Mouse (Mus musculus) thymus, adult 2 months (tissue): Measurements from ENCODE around the gene 5730455P16Rik.

Experiments used
- CTCF ChIP-seq: fragments of 200-500 bp; IDR thresholded peaks from 2 replicates; pipeline ENCODE4 v1.5.1; 2012; ENCODE audit warnings: mild to moderate bottlenecking, control low read depth, low read length, moderate library complexity, borderline replicate concordance; ENCODE audit not compliant: control insufficient read depth, poor library complexity, insufficient read depth; ENCODE audit errors: extremely low read depth
- POLR2A ChIP-seq: fragments of 200-500 bp; IDR thresholded peaks from 2 replicates; pipeline ENCODE4 v1.6.1; 2012; ENCODE audit warnings: mild to moderate bottlenecking, low read length, control low read depth, moderate library complexity; ENCODE audit not compliant: control insufficient read depth, poor library complexity, insufficient read depth; ENCODE audit errors: extremely low read depth

- no peak for TF ChIP-seq POLR2A
- TF ChIP-seq CTCF, result no peak
These were observed 7.2 kb upstream of the 5730455P16Rik start for GRCm38 (mm10) chr11:80385055-80385454.
